Mouse (Mus musculus) CH12.LX (cell line): ENCODE data around the gene Mrps17.

Experiments
- CTCF ChIP-seq, 2 experiments: IDR thresholded peaks in 1 of 2; conservative IDR thresholded peaks in 1 of 2; 2 replicates each; pipeline ENCODE4 v1.5.1; 2011 to 2012; ENCODE audit warnings: low read depth in 2 of 2, low read length in 2 of 2, improper control_type of control experiment in 1 of 2, inconsistent platforms in 1 of 2, mild to moderate bottlenecking in 1 of 2, moderate library complexity in 1 of 2
- ELF1 ChIP-seq: IDR thresholded peaks from 2 replicates; pipeline ENCODE4 v1.6.1; 2014; ENCODE audit warnings: low read depth, mild to moderate bottlenecking, inconsistent platforms, low read length, improper control_type of control experiment
- HCFC1 ChIP-seq: IDR thresholded peaks from 2 replicates; pipeline ENCODE4 v1.6.1; 2012; ENCODE audit warnings: low read depth, mild to moderate bottlenecking, inconsistent platforms, low read length, improper control_type of control experiment
- JUN ChIP-seq: IDR thresholded peaks from 2 replicates; pipeline ENCODE4 v1.6.1; 2011; ENCODE audit warnings: low read depth, mild to moderate bottlenecking, low read length, improper control_type of control experiment, moderate library complexity; ENCODE audit not compliant: insufficient read depth
- KAT2A ChIP-seq: IDR thresholded peaks from 2 replicates; pipeline ENCODE4 v1.6.1; 2012; ENCODE audit warnings: low read length, improper control_type of control experiment, inconsistent platforms; ENCODE audit not compliant: insufficient replicate concordance
- MAFK ChIP-seq: IDR thresholded peaks from 2 replicates; pipeline ENCODE4 v1.6.1; 2011; ENCODE audit warnings: low read length, improper control_type of control experiment; ENCODE audit not compliant: insufficient replicate concordance
- SIN3A ChIP-seq: IDR thresholded peaks from 2 replicates; pipeline ENCODE4 v1.6.1; 2012; ENCODE audit warnings: low read length, improper control_type of control experiment, inconsistent platforms

DNA sequence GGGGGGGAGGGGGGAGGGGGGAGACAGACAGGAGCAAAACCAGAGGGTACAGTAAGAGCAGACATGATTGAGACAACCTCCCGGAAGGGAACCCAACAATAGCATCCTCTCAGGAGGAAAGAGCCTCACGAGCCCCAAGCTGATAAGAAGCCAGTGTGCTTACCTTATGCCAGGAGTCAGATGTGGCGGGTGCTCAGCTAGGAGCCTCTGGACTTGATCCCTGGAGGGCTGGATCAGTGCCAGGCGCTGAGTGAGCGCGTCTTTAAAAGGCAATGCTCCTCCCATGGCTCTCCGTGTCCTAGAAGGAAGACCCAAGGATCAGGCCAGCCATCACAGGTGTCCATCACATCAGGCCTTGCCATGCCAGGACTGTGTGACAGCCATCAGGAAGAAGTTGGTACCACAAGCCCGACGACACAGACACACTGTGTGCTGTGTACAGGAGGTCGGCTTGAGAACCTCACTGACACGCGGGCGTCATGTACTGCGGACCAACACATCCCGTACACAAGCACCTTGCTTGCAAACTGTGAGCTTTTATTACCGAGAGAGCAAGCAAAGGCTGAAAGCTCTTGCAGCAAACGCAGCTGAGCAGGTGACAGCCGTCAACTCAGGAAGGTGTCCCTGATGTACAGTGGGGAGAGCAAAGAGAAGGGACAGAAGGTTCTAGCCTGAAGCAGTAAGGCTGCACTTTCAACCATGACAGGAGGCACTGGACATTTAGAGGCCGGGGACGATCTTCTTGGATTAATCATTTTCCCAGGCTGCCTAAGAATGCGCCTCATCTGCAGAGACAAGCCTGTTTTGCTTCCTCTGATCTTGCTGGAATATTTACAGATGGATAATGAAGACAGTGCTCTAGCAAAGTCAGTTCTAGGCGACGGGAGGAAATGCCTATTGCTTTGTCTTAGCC, 55.4 kb downstream of the Mrps17 start:
- no peak for TF ChIP-seq JUN
- no peak for TF ChIP-seq KAT2A
- TF ChIP-seq CTCF (conservative IDR thresholded peaks at IDR 0.05 in 1 of 2, IDR thresholded peaks at IDR 0.05 in 1 of 2; ENCODE audit: low read depth in 2 of 2, low read length in 2 of 2): no peak
- TF ChIP-seq SIN3A: no peak
- TF ChIP-seq MAFK: no peak
- no peak for TF ChIP-seq ELF1
- TF ChIP-seq HCFC1: no peak
